Mouse (Mus musculus): ENCODE measurements around the gene Slc37a2.
A peak's percentile ranks its signal among the peaks of the same experiment; 100 is the strongest.
"Not testable (repeated sequence)": the region's sequence is repeated elsewhere in the genome, so short reads cannot be mapped to it uniquely, and the experiment has no call there.

The Slc37a2 gene

GRCm38 (mm10) chr9:37255149-37255888 lies at the start of gene Slc37a2:
Slc37a2 (minus strand) TSS chr9:37255738.
- DNase-seq = peak; percentile 55

DNA sequence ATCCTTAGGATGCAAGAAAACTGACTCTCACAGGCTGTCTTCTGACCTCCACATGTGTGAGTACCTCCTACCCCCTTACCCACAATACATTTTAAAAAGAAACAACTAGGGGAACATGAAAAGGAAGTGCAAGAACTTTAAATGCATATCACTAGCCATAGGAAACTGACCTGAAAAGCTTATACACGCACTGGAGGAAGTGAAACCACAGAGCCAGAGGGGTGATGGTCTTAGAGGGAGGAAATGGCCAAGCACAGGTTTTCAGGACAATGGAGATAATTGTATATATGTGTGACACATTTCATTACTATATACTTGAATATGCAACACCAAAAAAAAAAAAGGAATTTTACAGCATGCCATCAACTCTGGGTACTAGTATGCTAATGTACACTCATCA lies 46.2 kb upstream of the Slc37a2 start:
- no peak for DNase-seq

DNA sequence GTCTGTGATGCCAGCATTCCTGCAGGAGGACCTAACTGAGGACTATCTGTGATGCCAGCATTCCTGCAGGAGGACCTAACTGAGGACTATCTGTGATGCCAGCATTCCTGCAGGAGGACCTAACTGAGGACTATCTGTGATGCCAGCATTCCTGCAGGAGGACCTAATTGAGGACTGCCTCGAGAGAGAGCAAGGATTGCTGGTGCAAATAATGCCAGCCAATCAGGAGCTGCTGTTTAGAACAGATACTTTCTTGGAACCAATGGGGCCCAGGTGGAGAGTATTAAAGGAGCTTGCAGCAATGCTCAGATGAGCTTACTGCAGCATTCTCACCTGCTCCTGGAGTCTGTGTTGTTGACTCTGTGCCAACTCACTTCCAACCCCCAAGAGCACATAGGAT lies 45.0 kb upstream of the Slc37a2 start:
- DNase-seq = not testable (repeated sequence)

DNA sequence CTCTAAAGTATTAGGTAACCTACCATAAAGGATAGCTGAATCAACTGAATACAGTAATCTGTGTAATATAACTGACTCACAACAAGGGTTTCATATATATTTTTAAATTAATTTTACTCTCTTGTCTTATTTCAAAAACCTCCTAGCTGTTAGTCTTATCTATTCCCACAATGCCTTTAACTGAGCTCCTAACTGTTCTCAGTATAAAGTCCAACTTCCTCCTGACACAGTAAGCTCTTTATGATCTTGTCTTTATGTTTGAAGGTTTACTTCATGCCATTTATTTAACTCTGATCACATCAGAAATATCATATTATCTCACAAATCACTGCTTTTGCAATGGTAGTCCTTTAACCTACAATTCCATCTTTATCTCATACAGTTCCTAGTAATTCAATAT lies 40.0 kb upstream of the Slc37a2 start:
- DNase-seq = no peak

DNA sequence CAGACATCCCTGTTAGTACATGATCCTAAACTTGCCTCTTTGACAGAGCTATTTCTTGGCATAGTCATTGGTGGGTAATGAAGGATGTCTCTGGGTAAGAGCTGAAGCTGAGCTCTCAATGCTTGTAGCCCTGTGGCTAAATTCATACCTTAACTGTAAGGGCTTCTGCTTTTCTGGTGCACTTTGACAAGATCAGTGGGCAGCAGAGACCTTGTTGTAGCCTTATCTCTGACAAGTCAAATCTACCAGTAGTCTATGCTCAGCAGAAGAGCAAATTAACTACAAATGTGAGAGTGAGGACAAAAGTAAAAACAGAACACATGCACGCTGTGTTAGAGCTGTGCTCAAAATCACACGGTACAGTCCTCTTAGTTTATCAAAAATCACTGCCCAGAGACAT lies 11.1 kb upstream of the Slc37a2 start:
- no peak for DNase-seq

- peak; percentile 49 for DNase-seq
These were observed 319 bp upstream of the Slc37a2 start for GRCm38 (mm10) chr9:37255889-37256225.

GRCm38 (mm10) chr9:37254531-37255110 lies 917 bp downstream of the Slc37a2 start:
- no peak for DNase-seq

- no peak for DNase-seq
These were observed 4.9 kb downstream of the Slc37a2 start for GRCm38 (mm10) chr9:37250631-37251030.

- no peak for DNase-seq
These were observed 5.6 kb downstream of the Slc37a2 start for GRCm38 (mm10) chr9:37249976-37250375.

DNA sequence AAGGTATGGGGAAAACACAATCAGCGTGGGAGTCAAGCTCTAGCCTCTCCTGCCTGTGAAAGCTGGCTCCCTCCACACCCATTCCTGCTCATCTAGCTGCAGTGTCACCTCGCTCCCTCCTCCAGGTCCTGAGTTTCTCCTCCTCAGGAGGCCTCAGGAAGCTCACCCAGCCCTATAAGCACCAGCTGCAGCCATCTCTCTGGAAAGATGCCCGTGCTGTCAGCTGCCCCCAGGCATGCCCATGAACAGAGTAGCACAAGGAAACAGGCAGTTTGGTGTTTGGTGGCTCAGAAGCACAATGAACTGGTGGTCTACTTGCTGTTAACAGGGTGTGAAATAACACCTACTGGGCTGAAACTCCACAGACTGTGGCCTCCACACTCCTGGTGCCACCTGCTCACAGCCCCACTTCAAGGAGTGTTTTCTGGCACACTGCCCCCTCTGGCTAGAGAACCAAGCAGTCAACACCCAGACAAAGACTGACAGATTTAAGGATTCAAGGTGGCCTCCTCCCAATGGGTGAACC lies 7.1 kb downstream of the Slc37a2 start:
- DNase-seq = no peak

GRCm38 (mm10) chr9:37247429-37247828 lies 8.1 kb downstream of the Slc37a2 start:
- DNase-seq = peak; percentile 54

- no peak for DNase-seq
These were observed 9.7 kb downstream of the Slc37a2 start for GRCm38 (mm10) chr9:37245810-37246209.

GRCm38 (mm10) chr9:37245404-37245803 lies 10.1 kb downstream of the Slc37a2 start:
- DNase-seq = no peak

DNA sequence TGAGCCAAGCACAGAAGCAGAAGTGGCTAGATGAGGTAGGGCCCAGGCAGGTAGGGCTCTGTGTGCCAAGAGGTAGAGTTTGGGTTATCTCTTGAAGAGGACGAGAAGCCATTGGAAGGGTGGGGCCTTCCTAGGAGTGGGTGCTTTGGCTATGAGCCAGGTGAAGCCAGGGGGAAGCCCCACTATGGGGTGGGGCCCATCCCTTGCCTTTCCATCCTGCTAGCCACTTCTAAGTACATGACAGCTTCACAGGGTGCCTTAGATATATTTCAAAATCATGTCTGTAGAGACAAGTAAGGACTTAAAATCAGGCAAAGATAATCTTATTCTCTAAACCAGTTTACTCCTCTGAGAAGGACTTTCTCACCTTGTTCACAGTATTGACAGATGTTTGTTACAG lies 10.9 kb downstream of the Slc37a2 start:
- DNase-seq = no peak

DNA sequence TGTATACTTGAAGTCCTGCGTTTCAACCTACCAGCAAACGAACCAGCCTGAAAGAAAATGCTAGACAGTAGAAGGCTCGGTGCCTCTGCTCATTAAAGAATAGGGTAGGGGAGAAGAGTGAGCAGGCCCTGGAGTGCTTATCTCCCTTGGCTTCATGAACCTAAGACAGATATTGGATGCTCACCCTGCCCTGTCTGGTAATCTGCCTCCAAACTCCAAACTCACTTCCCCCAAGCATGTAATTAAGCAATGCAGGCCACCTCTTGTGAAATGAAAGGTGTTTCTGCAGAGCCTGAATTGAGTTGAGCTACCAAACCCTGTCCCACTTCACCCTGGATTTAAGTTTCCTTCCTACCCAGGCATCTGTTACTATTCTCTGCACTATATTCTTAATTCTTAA lies 12.8 kb downstream of the Slc37a2 start:
- no peak for DNase-seq

- no peak for DNase-seq
These were observed 19.4 kb downstream of the Slc37a2 start for GRCm38 (mm10) chr9:37235951-37236737.

- DNase-seq = no peak
These were observed 23.0 kb downstream of the Slc37a2 start for GRCm38 (mm10) chr9:37232201-37233195.

DNA sequence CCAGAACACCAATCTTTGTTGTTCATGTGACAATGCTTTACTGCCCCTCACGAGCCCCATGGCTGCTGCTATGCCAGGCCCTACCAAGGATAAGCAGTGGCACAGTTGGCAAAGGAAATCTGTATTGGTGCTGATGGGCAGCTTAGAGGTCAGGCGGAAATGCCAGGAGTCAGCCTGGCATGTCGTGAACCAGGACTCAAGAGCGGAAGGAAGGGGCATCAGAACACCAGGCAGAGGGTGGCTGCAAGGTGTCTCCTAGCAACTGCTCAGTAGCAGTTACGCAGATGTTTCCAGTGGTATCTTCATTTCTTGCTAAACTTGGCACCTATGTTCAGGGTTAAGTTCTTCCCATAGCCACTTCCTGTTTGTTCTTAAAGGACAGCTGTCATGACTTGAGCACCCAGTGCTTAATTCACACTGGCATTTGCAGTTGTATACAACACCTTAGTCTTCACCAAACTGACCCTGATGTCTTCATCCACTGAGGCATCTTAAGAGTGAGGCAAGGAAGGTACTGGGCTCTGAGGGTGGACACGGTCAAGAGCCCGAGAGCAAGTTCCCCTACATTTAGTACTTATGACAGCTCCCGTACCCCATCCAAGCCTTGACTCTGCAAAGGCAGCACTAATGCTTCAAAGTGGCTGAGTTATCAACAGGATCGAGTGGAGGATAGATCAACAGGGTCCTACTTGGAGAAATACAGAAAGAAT lies 24.9 kb downstream of the Slc37a2 start:
- no peak for DNase-seq

DNA sequence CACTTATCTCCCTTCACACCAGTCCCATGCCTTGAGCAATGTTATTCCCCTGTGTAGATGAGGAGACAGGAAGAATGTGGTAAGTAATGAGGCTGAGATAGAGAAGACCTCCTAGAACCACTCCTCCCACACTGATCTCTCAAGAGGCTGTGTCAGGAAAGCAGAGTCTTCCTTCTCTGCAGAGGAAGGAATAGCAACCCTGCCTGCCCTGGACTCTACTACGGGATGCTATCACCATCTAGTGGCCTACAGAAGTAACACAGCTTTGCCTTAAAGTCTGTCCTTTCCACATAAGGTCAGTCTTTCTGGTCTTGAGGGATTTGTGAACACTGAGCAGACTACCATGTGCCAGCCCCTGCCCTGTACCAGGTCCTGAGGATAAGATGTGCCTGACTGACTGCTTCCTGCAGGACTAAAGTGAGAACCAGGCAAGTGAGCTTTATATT lies 25.6 kb downstream of the Slc37a2 start:
- DNase-seq = peak; percentile 30

DNA sequence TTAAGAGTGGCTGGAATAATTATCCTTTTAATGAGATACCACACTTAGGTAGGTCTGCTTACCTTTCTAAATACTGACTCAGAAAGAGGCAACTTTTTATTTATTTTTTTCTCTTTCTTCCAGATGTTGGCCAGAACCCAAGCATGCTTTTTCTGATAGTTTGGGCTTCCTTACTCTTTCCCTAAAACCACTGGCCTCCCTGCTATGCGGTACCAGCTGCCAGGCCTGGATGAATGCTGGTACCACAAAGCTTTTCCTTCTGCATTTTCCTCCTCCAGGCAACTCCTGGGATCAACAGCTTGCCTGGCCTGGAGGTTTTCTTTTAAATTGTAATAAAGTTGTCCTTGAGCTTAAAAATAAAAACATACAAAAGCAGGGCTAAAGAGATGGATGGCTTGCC lies 30.0 kb downstream of the Slc37a2 start:
- no peak for DNase-seq

DNA sequence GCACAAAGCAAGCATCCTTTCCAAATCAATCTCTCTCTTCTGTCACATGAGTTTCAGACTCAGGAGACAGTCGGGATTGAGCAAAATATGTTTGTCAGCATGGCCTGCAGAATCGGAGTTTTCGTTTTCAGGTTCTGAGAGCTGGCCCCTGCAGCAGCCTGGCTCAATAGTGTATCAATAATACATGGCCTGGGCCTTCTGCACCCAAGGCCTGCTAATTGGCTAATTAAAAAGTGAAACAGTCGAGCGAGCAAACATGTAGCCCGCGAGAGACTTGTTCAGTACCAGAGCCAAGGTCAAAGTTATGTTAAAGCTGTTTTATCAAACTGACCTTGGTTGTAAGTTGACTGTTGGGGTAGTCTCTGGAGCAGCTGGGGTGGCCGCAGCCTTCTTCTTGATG lies 34.8 kb downstream of the Slc37a2 start:
- DNase-seq = no peak
